Mouse (Mus musculus) C2C12 (cell line): ENCODE data around the gene Camta1.
A peak's percentile ranks its signal among the peaks of the same experiment; 100 is the strongest.

Source experiments
- CEBPB ChIP-seq: IDR thresholded peaks from one replicate; pipeline ENCODE4 v1.6.1; 2011; ENCODE audit warnings: low read depth, mild to moderate bottlenecking, control low read depth, moderate library complexity
- CTCF ChIP-seq: IDR thresholded peaks from one replicate; pipeline ENCODE4 v1.5.1; 2011; ENCODE audit not compliant: control insufficient read depth, insufficient read depth, insufficient read length
- MAX ChIP-seq: IDR thresholded peaks from one replicate; pipeline ENCODE4 v1.6.1; 2011; ENCODE audit warnings: mild to moderate bottlenecking, control low read depth
- MYOG ChIP-seq: IDR thresholded peaks from one replicate; pipeline ENCODE4 v1.6.1; 2011; ENCODE audit not compliant: control insufficient read depth, insufficient read length; ENCODE audit errors: extremely low read depth

DNA sequence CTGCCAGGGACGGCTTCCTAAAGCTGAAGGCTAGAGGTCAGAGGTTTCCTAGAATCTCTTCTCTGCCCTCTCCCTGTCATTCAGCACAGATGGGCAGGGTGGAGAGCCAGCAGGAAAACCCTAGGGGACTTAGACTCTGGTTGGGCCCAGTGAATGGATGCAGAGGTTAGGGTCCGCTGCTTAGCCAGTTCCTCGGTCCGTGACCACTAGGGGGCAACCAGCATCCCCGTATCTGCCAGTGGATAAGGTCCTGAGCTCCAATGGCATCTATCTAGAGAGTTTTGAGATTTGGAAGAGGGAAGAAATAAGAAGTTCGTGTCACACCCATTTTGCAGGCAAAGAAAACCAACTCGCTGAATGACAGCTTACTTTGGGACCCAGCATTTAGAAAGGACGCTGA lies 251.4 kb downstream of the Camta1 start:
- TF ChIP-seq CTCF (peak; percentile 56), MYOG (no peak), CEBPB (no peak), MAX (no peak)
